Mouse (Mus musculus) liver, adult 2 months (tissue): Measurements from ENCODE around the gene Gabbr2.

Experiments used
- CTCF ChIP-seq: fragments of 200-500 bp; IDR thresholded peaks from 2 replicates; pipeline ENCODE4 v1.5.1; 2011; ENCODE audit warnings: low read depth, low read length, control low read depth
- POLR2A ChIP-seq: fragments of 200-500 bp; IDR thresholded peaks from 2 replicates; pipeline ENCODE4 v1.6.1; 2011; ENCODE audit warnings: low read length, control low read depth; ENCODE audit not compliant: insufficient read depth; ENCODE audit errors: extremely low read depth

DNA sequence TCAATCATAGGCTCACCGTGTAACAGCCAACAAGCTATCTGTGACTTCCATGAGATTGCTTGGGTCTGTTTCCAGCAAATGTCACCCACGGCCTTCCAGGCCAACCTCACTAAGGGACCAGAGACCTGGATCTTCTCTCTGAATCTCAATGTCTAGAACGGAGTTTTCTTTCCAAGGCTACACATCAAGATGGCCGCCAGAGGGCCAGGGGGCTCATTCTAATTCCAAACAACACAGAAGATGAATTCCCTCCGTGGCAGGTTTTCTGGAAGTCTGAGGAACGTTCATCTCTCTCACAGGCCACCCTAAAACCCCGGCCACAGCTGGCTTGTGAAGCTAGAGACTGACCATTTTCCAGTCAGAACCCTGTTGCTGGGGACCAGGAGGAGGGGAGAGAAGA is 196.0 kb downstream of the Gabbr2 start:
- TF ChIP-seq CTCF, result no peak
- no peak for TF ChIP-seq POLR2A
